Mouse (Mus musculus): ENCODE results near the gene Grid1. TPM values are rescaled to one million over a fixed set of nuclear protein-coding genes. Genes with fewer than 3 reads are reported as not detected.

The Grid1 gene
- polyA plus RNA-seq, 1 experiment = not detected

DNA sequence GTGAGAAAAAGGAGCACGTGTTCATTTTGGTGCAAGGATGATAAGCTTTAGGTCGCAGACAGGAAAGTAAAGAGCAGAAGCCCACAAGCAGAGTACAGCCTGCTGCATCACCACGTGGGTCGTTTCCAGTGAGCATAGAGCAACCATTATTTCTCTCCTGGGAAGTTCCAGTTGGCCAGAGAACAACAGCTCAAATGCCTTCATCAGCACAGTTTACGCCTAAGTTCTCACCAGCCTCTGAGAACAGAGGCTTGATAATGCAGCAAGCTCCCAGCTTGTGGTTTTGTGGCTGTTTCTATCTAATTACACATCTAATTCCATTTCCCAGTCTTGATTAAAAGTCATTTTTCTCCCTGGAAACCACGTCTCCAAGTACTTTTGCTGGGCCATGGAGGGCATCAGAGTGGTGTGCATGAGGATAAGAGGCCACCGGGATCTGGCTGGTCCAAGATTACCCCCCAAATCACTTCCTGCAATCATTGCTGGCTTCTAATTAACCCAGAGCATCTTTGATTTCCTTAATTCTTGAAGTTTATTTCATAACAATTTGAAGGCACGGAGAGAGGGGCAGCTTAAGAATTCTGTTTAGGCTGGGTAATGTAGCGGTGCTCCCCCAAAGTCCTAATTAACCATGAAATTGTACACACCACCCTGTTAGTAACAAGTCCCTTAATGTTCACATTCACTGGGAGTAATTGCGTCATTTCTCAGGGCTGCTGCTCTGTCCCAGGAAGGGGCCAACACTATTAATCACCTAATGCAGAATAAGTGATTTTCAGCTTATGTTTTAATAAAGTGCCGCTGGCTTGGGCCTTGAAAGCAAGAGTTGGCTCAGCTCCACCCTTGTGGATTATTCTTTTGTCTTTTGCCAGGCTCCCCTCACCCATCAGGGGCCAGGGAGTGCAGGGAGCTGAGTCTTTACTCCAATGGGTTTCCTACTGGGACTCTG is 292.7 kb downstream of the Grid1 start:
- H3K27me3 ChIP-seq (replicated peaks) = no peaks in the 10 kb centered on the region
- H3K4me3 ChIP-seq (replicated peaks) = no peak overlapping the region
- TF ChIP-seq GATA1 (IDR thresholded peaks at IDR 0.05; ENCODE audit: borderline replicate concordance, low read length) (no peak), FLI1 (IDR thresholded peaks at IDR 0.05; ENCODE audit: low read length) (no peak)
- no peaks in the 10 kb centered on the region for H3K4me1 ChIP-seq
- H3K36me3 ChIP-seq (replicated peaks; ENCODE audit: low read length) = no peaks in the 10 kb centered on the region
- 0 out of 2 replicates have a peak, but pooled peaks cover 3% of the 10 kb centered on the region for H3K9me3 ChIP-seq

DNA sequence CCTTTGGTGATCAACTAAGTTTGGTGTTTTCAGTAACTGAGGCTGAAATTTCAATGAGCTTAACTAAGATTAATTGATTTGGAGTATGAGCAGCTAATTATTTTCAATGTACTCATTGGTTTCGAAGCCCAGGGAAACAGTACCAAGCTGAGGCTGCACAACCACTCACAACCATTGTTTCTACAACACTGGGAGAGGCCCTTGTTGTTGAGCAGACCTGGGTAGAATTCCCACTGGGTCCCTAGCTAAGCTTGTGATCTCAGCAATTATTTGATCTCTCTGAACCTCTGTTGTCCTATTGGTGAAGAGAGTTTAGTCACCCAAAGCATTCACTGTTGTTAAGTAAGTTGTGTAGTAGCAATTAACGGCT is 293.4 kb downstream of the Grid1 start:
- TF ChIP-seq GATA1 (IDR thresholded peaks at IDR 0.05; ENCODE audit: borderline replicate concordance, low read length) (no peak), FLI1 (IDR thresholded peaks at IDR 0.05; ENCODE audit: low read length) (no peak)
- Histone ChIP-seq H3K4me1 (no peaks in the 10 kb centered on the region), H3K36me3 (replicated peaks; ENCODE audit: low read length) (no peaks in the 10 kb centered on the region), H3K9me3 (0 out of 2 replicates have a peak, but pooled peaks cover 3% of the 10 kb centered on the region), H3K4me3 (replicated peaks) (no peak overlapping the region), H3K27me3 (replicated peaks) (no peaks in the 10 kb centered on the region)

DNA sequence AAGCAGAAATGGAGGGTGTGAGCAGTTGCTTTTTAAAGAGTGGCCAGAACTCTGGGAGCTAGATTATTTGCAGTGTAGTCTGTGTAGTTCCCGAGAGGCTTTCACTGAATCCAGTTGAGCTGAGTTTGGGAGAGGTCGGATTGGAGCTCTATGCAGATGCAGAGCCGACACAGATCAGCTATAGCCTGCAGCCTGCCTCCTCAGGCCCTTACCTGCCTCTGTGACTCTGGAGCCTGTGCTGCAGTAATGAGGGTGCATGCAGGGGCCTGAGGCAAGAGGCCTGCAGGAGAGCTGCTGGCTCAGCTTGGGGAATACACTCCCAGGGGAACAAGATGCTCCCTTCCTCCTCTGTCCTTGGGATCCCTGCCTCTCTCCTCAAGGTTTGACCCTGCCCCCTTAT is 296.0 kb downstream of the Grid1 start:
- Histone ChIP-seq H3K36me3 (replicated peaks; ENCODE audit: low read length) (no peaks in the 10 kb centered on the region), H3K4me3 (replicated peaks) (no peak overlapping the region), H3K9me3 (peaks cover 10% of the 10 kb centered on the region; the same call in 1 of the 2 replicates), H3K27me3 (replicated peaks) (no peaks in the 10 kb centered on the region), H3K4me1 (no peaks in the 10 kb centered on the region)
- no peak for TF ChIP-seq GATA1 (IDR thresholded peaks at IDR 0.05; ENCODE audit: borderline replicate concordance, low read length)
- TF ChIP-seq FLI1 (IDR thresholded peaks at IDR 0.05; ENCODE audit: low read length) = no peak

DNA sequence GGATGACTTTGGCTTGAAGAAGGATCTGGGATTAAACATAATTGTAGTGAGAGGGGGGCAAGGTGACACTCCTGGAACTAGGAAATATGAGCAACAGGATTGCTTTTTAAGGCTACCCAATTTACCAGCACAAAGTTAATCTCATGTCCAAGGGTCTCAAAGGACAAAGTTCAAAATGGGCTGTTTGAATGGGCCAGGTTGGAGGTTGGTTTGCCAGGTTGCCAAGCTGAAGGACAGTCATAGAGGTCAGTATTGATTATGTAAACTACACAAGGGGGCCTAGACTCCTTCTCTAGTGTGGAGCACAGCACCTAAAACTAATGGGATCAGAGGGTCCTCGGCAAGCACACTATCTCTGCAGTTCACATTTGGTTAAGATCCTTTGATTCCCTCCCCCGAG is 300.2 kb downstream of the Grid1 start:
- no peaks in the 10 kb centered on the region for H3K27me3 ChIP-seq (replicated peaks)
- no peak for TF ChIP-seq GATA1 (IDR thresholded peaks at IDR 0.05; ENCODE audit: borderline replicate concordance, low read length)
- TF ChIP-seq FLI1 (IDR thresholded peaks at IDR 0.05; ENCODE audit: low read length) = no peak
- H3K36me3 ChIP-seq (replicated peaks; ENCODE audit: low read length) = no peaks in the 10 kb centered on the region
- no peak overlapping the region for H3K4me3 ChIP-seq (replicated peaks)
- H3K4me1 ChIP-seq = no peaks in the 10 kb centered on the region
- H3K9me3 ChIP-seq = peaks cover 10% of the 10 kb centered on the region; the same call in 1 of the 2 replicates

DNA sequence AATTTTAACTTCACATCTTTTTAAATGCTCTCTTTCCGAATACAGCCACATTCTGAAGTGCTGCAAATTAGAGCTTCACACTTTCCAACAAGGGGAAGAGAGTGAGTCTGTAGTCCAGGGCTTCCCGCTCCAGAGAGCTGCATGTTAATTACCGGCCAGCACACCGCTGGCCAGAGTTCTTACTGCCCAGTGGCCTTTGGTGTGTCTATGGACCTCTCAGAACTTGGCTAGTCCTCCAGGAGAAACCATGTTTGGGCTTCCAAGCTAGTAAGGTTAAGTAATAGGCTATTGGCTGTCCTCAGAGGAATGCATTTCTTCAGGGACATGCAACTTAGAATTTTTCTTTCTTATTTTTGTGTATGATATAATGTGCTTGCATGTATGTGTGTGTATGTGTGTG is 301.0 kb downstream of the Grid1 start:
- H3K9me3 ChIP-seq = peaks cover 7% of the 10 kb centered on the region; the same call in 1 of the 2 replicates
- TF ChIP-seq FLI1 (IDR thresholded peaks at IDR 0.05; ENCODE audit: low read length) (no peak), GATA1 (IDR thresholded peaks at IDR 0.05; ENCODE audit: borderline replicate concordance, low read length) (no peak)
- no peaks in the 10 kb centered on the region for H3K36me3 ChIP-seq (replicated peaks; ENCODE audit: low read length)
- H3K27me3 ChIP-seq (replicated peaks) = no peaks in the 10 kb centered on the region
- H3K4me1 ChIP-seq = no peaks in the 10 kb centered on the region
- no peak overlapping the region for H3K4me3 ChIP-seq (replicated peaks)

DNA sequence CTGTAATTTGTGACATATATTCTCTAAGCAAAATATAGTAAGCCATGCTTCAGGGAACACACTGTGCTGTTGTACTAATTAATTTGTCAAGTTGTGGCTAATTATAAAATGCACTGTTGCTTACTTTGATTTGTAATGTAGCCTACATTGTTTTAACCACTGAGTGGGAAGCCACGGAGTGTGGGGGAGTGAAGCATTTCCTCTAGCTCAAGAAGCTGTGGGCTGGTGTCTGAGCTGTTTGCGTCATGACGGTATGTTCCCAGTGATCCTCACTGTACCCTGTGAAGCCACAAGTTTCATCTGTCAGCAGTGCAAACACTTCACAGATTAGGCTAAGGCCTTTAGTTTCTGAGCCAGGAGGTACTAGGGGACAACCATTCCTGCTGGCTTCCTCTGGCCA is 302.2 kb downstream of the Grid1 start:
- TF ChIP-seq GATA1 (IDR thresholded peaks at IDR 0.05; ENCODE audit: borderline replicate concordance, low read length) = no peak
- TF ChIP-seq FLI1 (IDR thresholded peaks at IDR 0.05; ENCODE audit: low read length) = no peak
- Histone ChIP-seq H3K4me3 (replicated peaks) (no peak overlapping the region), H3K4me1 (no peaks in the 10 kb centered on the region), H3K27me3 (replicated peaks) (no peaks in the 10 kb centered on the region), H3K9me3 (peaks cover 15% of the 10 kb centered on the region; the same call in 1 of the 2 replicates), H3K36me3 (replicated peaks; ENCODE audit: low read length) (no peaks in the 10 kb centered on the region)

DNA sequence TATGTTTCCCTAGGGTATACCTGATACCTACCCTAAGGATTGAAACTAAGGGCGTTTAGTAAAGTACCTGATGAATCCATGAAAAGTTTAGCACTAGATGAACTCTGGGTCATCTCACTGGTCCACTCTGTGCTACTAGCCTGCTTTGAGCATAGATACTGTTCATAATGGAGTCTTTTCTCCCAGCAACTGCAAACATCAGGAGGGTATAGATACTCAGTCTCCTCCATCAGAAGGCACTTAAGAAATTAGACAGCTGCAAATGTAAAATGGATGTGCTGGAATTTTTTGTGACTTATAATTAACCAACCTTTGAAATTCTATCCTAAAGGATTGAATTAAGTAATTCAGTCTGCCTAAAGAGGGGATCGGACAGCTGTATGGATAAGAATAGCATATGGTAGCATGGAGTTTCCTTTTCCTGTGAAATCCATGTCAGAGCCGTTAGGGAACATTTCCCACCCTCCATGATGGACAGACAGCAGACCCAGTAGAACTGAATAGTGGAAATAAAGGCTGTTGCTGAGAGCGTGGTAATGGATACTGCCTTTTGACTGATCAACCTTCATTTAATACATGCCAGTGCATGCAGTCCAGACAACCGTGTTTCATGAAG is 303.5 kb downstream of the Grid1 start:
- Histone ChIP-seq H3K4me3 (replicated peaks) (no peak overlapping the region), H3K36me3 (replicated peaks; ENCODE audit: low read length) (no peaks in the 10 kb centered on the region), H3K27me3 (replicated peaks) (no peaks in the 10 kb centered on the region), H3K9me3 (peaks cover 15% of the 10 kb centered on the region; the same call in 1 of the 2 replicates), H3K4me1 (no peaks in the 10 kb centered on the region)
- no peak for TF ChIP-seq GATA1 (IDR thresholded peaks at IDR 0.05; ENCODE audit: borderline replicate concordance, low read length)
- TF ChIP-seq FLI1 (IDR thresholded peaks at IDR 0.05; ENCODE audit: low read length) = no peak

DNA sequence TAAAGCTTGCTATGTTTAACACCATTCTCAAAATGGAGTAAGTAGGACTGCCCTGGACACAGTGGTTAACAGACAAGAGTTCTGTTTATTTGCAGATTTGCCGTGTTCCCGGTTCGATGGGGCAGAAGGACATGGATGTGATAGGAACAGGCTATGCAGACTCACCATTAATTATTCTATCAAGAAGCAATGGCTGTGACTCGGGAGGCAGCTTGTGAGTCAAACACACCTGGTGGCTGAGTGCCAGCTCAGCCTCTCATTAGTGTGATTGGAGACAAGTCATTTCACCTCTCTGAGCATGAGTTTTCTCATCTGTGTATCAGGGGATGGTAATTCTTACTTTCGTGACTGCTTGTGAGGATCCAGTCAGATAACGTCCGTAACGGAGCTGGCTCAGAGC is 307.7 kb downstream of the Grid1 start:
- Histone ChIP-seq H3K27me3 (replicated peaks) (no peaks in the 10 kb centered on the region), H3K9me3 (peaks cover 27% of the 10 kb centered on the region)
- TF ChIP-seq FLI1 (IDR thresholded peaks at IDR 0.05; ENCODE audit: low read length) (no peak), GATA1 (IDR thresholded peaks at IDR 0.05; ENCODE audit: borderline replicate concordance, low read length) (no peak)

DNA sequence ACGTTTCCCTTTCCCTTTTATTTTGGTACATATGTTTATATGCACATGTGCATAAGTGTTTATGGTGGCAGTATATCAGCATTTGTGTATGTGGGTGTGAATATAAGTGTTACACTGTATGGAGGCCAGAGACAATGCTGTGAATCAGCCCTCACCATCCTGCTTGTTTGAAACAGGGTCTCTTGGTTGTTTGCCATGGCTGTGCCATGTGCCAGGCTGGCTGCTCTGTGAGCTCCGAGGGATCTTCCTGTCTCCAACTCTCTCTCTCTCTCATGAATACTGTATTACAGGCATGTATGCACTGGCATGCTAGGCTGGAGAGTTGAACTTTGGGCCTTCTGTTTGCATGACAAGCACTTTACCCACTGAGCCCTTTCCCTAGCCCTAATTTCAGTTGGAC is 315.1 kb downstream of the Grid1 start:
- no peak overlapping the region for H3K4me3 ChIP-seq (replicated peaks)
- H3K4me1 ChIP-seq = no peaks in the 10 kb centered on the region
- no peaks in the 10 kb centered on the region for H3K36me3 ChIP-seq (replicated peaks; ENCODE audit: low read length)
- H3K9me3 ChIP-seq = peaks cover 27% of the 10 kb centered on the region
- no peaks in the 10 kb centered on the region for H3K27me3 ChIP-seq (replicated peaks)
- TF ChIP-seq FLI1 (IDR thresholded peaks at IDR 0.05; ENCODE audit: low read length) (no peak), GATA1 (IDR thresholded peaks at IDR 0.05; ENCODE audit: borderline replicate concordance, low read length) (no peak)

More for the DNA sequence above, 307.7 kb downstream of the Grid1 start:
- H3K4me3 ChIP-seq (replicated peaks) = no peak overlapping the region
- H3K36me3 ChIP-seq (replicated peaks; ENCODE audit: low read length) = no peaks in the 10 kb centered on the region
- no peaks in the 10 kb centered on the region for H3K4me1 ChIP-seq

DNA sequence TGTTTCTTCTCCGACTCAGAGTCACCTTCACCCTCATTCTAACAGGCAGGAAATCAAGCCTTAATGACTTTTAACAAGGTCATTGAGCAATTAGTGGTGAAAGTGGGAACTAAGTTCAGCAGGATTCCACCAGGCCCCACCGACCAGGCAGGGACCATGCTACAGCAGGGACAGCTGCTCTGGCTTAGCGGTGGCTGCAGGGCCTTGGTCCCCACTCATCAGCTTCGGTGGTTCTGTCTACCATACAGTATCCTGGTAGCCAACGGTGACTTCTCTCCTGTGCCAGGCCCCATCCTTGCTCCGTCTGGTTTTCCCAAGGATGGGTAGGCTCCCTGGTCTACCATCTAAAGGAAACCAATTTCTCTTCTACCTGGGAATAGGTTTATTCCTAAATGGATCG is 318.2 kb downstream of the Grid1 start:
- TF ChIP-seq FLI1 (IDR thresholded peaks at IDR 0.05; ENCODE audit: low read length) (no peak), GATA1 (IDR thresholded peaks at IDR 0.05; ENCODE audit: borderline replicate concordance, low read length) (no peak)
- no peaks in the 10 kb centered on the region for H3K36me3 ChIP-seq (replicated peaks; ENCODE audit: low read length)
- H3K4me1 ChIP-seq = no peaks in the 10 kb centered on the region
- peaks cover 16% of the 10 kb centered on the region; the same call in 1 of the 2 replicates for H3K9me3 ChIP-seq
- no peaks in the 10 kb centered on the region for H3K27me3 ChIP-seq (replicated peaks)
- H3K4me3 ChIP-seq (replicated peaks) = no peak overlapping the region
